ENCODE assay signal across 14 mouse cellular contexts in genomic region chr12:80861916-80862315, GRCm38 (mm10).
DNase-seq lines count a peak whose midpoint lies in the region; ATAC-seq lines count a peak whose summit lies in the region.
"Had no signal": no experiment of that assay in that cellular context is flagged by ENCODE, and none has a peak within 500 bp of the region (broad histone marks: within the 10 kb centered on the region; RNA-seq: fewer than 3 reads in every experiment).

No protein-coding gene starts in this region.

- 0 out of 2 replicates have a peak overlapping the region, but pooled peaks have one; percentile 21 for H3K27ac ChIP-seq in forebrain, embryonic 12.5 days
- no peak overlapping the region for H3K27ac ChIP-seq in forebrain, embryonic 11.5 days (ENCODE audit: low read depth, low read length)
- peak overlapping the region; percentile 18; the same call in 1 of the 2 replicates for H3K27ac ChIP-seq in hindbrain, embryonic 12.5 days
- no peak overlapping the region for H3K27ac ChIP-seq in hindbrain, embryonic 13.5 days
- H3K27ac ChIP-seq in intestine, embryonic 16.5 days (ENCODE audit: low read length): no peak overlapping the region
- H3K27ac ChIP-seq: hindbrain, embryonic 15.5 days; liver, embryonic 15.5 days had no signal

- H3K9me3 ChIP-seq in forebrain, embryonic 12.5 days: no peaks in the 10 kb centered on the region
- no peaks in the 10 kb centered on the region for H3K9me3 ChIP-seq in forebrain, embryonic 11.5 days (ENCODE audit: control insufficient read depth, low read length)
- H3K9me3 ChIP-seq in hindbrain, embryonic 12.5 days (replicated peaks): no peaks in the 10 kb centered on the region
- H3K9me3 ChIP-seq in hindbrain, embryonic 13.5 days: no peaks in the 10 kb centered on the region
- no peaks in the 10 kb centered on the region for H3K9me3 ChIP-seq in intestine, embryonic 16.5 days (ENCODE audit: control insufficient read depth, low read length)
- H3K9me3 ChIP-seq: hindbrain, embryonic 15.5 days; liver, embryonic 15.5 days had no signal

- no peak overlapping the region for H3K4me2 ChIP-seq in forebrain, embryonic 12.5 days
- no peak overlapping the region for H3K4me2 ChIP-seq in forebrain, embryonic 11.5 days (ENCODE audit: low read depth, low read length, severe bottlenecking)
- no peak overlapping the region for H3K4me2 ChIP-seq in hindbrain, embryonic 12.5 days (replicated peaks)
- no peak overlapping the region for H3K4me2 ChIP-seq in hindbrain, embryonic 13.5 days
- H3K4me2 ChIP-seq in intestine, embryonic 16.5 days (ENCODE audit: low read depth, low read length): no peak overlapping the region
- H3K4me2 ChIP-seq: hindbrain, embryonic 15.5 days; liver, embryonic 15.5 days; midbrain, embryonic 11.5 days had no signal

- no peak overlapping the region for H3K4me3 ChIP-seq in forebrain, embryonic 12.5 days (replicated peaks)
- no peak overlapping the region for H3K4me3 ChIP-seq in forebrain, embryonic 11.5 days (ENCODE audit: low read depth, low read length)
- H3K4me3 ChIP-seq in hindbrain, embryonic 12.5 days: no peak overlapping the region
- no peak overlapping the region for H3K4me3 ChIP-seq in hindbrain, embryonic 13.5 days
- no peak overlapping the region for H3K4me3 ChIP-seq in intestine, embryonic 16.5 days (ENCODE audit: low read length)
- H3K4me3 ChIP-seq: hindbrain, embryonic 15.5 days; liver, embryonic 15.5 days had no signal

- peaks cover 38% of the 10 kb centered on the region for H3K4me1 ChIP-seq in forebrain, embryonic 12.5 days
- H3K4me1 ChIP-seq in forebrain, embryonic 11.5 days (replicated peaks; ENCODE audit: control insufficient read depth, insufficient read depth, low read length): no peaks in the 10 kb centered on the region
- peaks cover 30% of the 10 kb centered on the region for H3K4me1 ChIP-seq in hindbrain, embryonic 12.5 days
- peaks cover 35% of the 10 kb centered on the region for H3K4me1 ChIP-seq in hindbrain, embryonic 13.5 days (replicated peaks)
- H3K4me1 ChIP-seq in intestine, embryonic 16.5 days (ENCODE audit: control insufficient read depth, insufficient read depth, low read length): 0 out of 2 replicates have a peak, but pooled peaks cover 5% of the 10 kb centered on the region

- DNase-seq in forebrain, embryonic 11.5 days (ENCODE audit: low spot score): no peak
- peak; percentile 64 for DNase-seq in cerebellum, adult 11 months
- peak; percentile 13 for DNase-seq in embryo, embryonic 9.5 days (ENCODE audit: extremely low spot score)
- no peak for DNase-seq in thymus, adult 18-20 months
- DNase-seq: kidney, postnatal 10 days; spleen, adult 18-20 months; thymus, postnatal 14 days had no signal

- H3K9ac ChIP-seq in forebrain, embryonic 12.5 days: no peak overlapping the region
- H3K9ac ChIP-seq in forebrain, embryonic 11.5 days (ENCODE audit: low read length): no peak overlapping the region
- no peak overlapping the region for H3K9ac ChIP-seq in hindbrain, embryonic 12.5 days
- H3K9ac ChIP-seq in hindbrain, embryonic 13.5 days: no peak overlapping the region
- H3K9ac ChIP-seq in intestine, embryonic 16.5 days (ENCODE audit: low read depth, low read length): no peak overlapping the region
- H3K9ac ChIP-seq: hindbrain, embryonic 15.5 days; liver, embryonic 15.5 days had no signal

- ATAC-seq in forebrain, embryonic 12.5 days (ENCODE audit: low FRiP score): no peak
- no peak for ATAC-seq in forebrain, embryonic 11.5 days (replicated peaks; ENCODE audit: low FRiP score)
- no peak for ATAC-seq in hindbrain, embryonic 12.5 days (ENCODE audit: low FRiP score)
- ATAC-seq in hindbrain, embryonic 13.5 days (ENCODE audit: low FRiP score): no peak
- ATAC-seq in intestine, embryonic 16.5 days: no peak

- 17% methylated on average over 1 of the region's 1 CpGs for WGBS in forebrain, embryonic 12.5 days
- WGBS in forebrain, embryonic 11.5 days: 24% methylated on average over 1 of the region's 1 CpGs
- 0% methylated on average over 1 of the region's 1 CpGs for WGBS in hindbrain, embryonic 12.5 days
- WGBS in hindbrain, embryonic 13.5 days: 0% methylated on average over 1 of the region's 1 CpGs
- 0% methylated on average over 1 of the region's 1 CpGs for WGBS in intestine, embryonic 16.5 days

- H3K27me3 ChIP-seq in forebrain, embryonic 12.5 days: no peaks in the 10 kb centered on the region
- no peaks in the 10 kb centered on the region for H3K27me3 ChIP-seq in forebrain, embryonic 11.5 days (ENCODE audit: control insufficient read depth, insufficient read depth, low read length)
- H3K27me3 ChIP-seq in hindbrain, embryonic 12.5 days: no peaks in the 10 kb centered on the region
- no peaks in the 10 kb centered on the region for H3K27me3 ChIP-seq in hindbrain, embryonic 13.5 days
- no peaks in the 10 kb centered on the region for H3K27me3 ChIP-seq in intestine, embryonic 16.5 days (replicated peaks; ENCODE audit: control insufficient read depth, insufficient read depth, low read length)
- H3K27me3 ChIP-seq: hindbrain, embryonic 15.5 days; liver, embryonic 15.5 days had no signal

- H3K36me3 ChIP-seq in forebrain, embryonic 12.5 days (replicated peaks): no peaks in the 10 kb centered on the region
- no peaks in the 10 kb centered on the region for H3K36me3 ChIP-seq in forebrain, embryonic 11.5 days (ENCODE audit: control insufficient read depth, insufficient read depth, low read length)
- no peaks in the 10 kb centered on the region for H3K36me3 ChIP-seq in hindbrain, embryonic 12.5 days
- H3K36me3 ChIP-seq in hindbrain, embryonic 13.5 days: no peaks in the 10 kb centered on the region
- H3K36me3 ChIP-seq in intestine, embryonic 16.5 days (ENCODE audit: control insufficient read depth, insufficient read depth, low read length): no peaks in the 10 kb centered on the region
- H3K36me3 ChIP-seq: hindbrain, embryonic 15.5 days had no signal

Comparison
In these comparisons a context has a peak if more than half of its experiments do, and no peak if none do; other contexts are left out.
1. H3K27ac ChIP-seq: peak in forebrain, embryonic 12.5 days (single experiment) and hindbrain, embryonic 12.5 days (single experiment); none in forebrain, embryonic 11.5 days (single experiment), hindbrain, embryonic 13.5 days (single experiment) and intestine, embryonic 16.5 days (single experiment).
2. DNase-seq: peak in cerebellum, adult 11 months (single experiment) and embryo, embryonic 9.5 days (single experiment); none in forebrain, embryonic 11.5 days (single experiment) and thymus, adult 18-20 months (0 of 2).